ENCODE assay signal across 10 mouse cellular contexts in genomic region chr10:60821736-60822358, GRCm38 (mm10). TPM values are rescaled to one million over a fixed set of nuclear protein-coding genes. Genes with fewer than 3 reads are reported as not detected.
DNase-seq lines count a peak whose midpoint lies in the region; ATAC-seq lines count a peak whose summit lies in the region.
"Had no signal": no experiment of that assay in that cellular context is flagged by ENCODE, and none has a peak within 500 bp of the region (broad histone marks: within the 10 kb centered on the region; RNA-seq: fewer than 3 reads in every experiment).

No protein-coding gene starts in this region.

- 24% methylated on average over 7 of the region's 7 CpGs for WGBS in heart, embryonic 10.5 days
- WGBS in neural tube, embryonic 13.5 days: 40% methylated on average over 7 of the region's 7 CpGs
- 39% methylated on average over 7 of the region's 7 CpGs for WGBS in midbrain, embryonic 13.5 days

- 0 out of 2 replicates have a peak overlapping the region, but pooled peaks have one; percentile 3 for H3K4me3 ChIP-seq in heart, embryonic 10.5 days
- no peak overlapping the region for H3K4me3 ChIP-seq in neural tube, embryonic 13.5 days
- no peak overlapping the region for H3K4me3 ChIP-seq in midbrain, embryonic 13.5 days (replicated peaks)

- no peaks in the 10 kb centered on the region for H3K9me3 ChIP-seq in heart, embryonic 10.5 days
- no peaks in the 10 kb centered on the region for H3K9me3 ChIP-seq in neural tube, embryonic 13.5 days
- no peaks in the 10 kb centered on the region for H3K9me3 ChIP-seq in midbrain, embryonic 13.5 days

- H3K4me2 ChIP-seq in neural tube, embryonic 13.5 days: no peak overlapping the region
- H3K4me2 ChIP-seq in midbrain, embryonic 13.5 days (replicated peaks): no peak overlapping the region

- no peak for ATAC-seq in neural tube, embryonic 13.5 days (ENCODE audit: low read depth)
- no peak for ATAC-seq in midbrain, embryonic 13.5 days

- peak overlapping the region; percentile 98 for H3K27ac ChIP-seq in heart, embryonic 10.5 days
- H3K27ac ChIP-seq in neural tube, embryonic 13.5 days (replicated peaks): peak overlapping the region; percentile 15; the same call in 1 of the 2 replicates
- peak overlapping the region; percentile 64 for H3K27ac ChIP-seq in midbrain, embryonic 13.5 days
- H3K27ac ChIP-seq: macrophage had no signal

- no peak overlapping the region for H3K9ac ChIP-seq in neural tube, embryonic 13.5 days
- no peak overlapping the region; the same call in 1 of the 2 replicates for H3K9ac ChIP-seq in midbrain, embryonic 13.5 days (replicated peaks)

- no peaks in the 10 kb centered on the region for H3K36me3 ChIP-seq in heart, embryonic 10.5 days
- H3K36me3 ChIP-seq in neural tube, embryonic 13.5 days: no peaks in the 10 kb centered on the region
- H3K36me3 ChIP-seq in midbrain, embryonic 13.5 days: no peaks in the 10 kb centered on the region

- DNase-seq in heart, embryonic 10.5 days (ENCODE audit: low spot score): no peak
- no peak for DNase-seq in heart, adult 18-20 months
- no peak for DNase-seq in neural tube, embryonic 10.5 days (ENCODE audit: extremely low spot score, low spot score)
- DNase-seq in cerebellum, postnatal 14 days: peak; percentile 95 to 96
- DNase-seq in spleen, adult 18-20 months: no peak
- no peak for DNase-seq in thymus, postnatal 0 days (ENCODE audit: low spot score)
- DNase-seq: adrenal gland, adult 8-10 months had no signal

- H3K27me3 ChIP-seq in heart, embryonic 10.5 days (ENCODE audit: insufficient read depth, poor library complexity, severe bottlenecking): no peaks in the 10 kb centered on the region
- H3K27me3 ChIP-seq in neural tube, embryonic 13.5 days: peaks cover 34% of the 10 kb centered on the region
- peaks cover 34% of the 10 kb centered on the region for H3K27me3 ChIP-seq in midbrain, embryonic 13.5 days

- peaks cover 100% of the 10 kb centered on the region for H3K4me1 ChIP-seq in heart, embryonic 10.5 days
- H3K4me1 ChIP-seq in neural tube, embryonic 13.5 days (replicated peaks): peaks cover 43% of the 10 kb centered on the region
- H3K4me1 ChIP-seq in midbrain, embryonic 13.5 days (replicated peaks): peaks cover 26% of the 10 kb centered on the region

RNA-seq across cellular contexts. Expression of gene Unc5b, which starts 9.5 kb away (rescaled TPM):
- 17.9 and 18.8 TPM in 2 replicates for polyA plus RNA-seq in heart, embryonic 10.5 days (2016; fragmentation: Nextera tagmentation; extraction: Ambion mirVana)
- 10 to 100 TPM in 1 of 2 experiments, 1 to 10 TPM in 1; 8.2 to 10.4 TPM for total RNA-seq in heart, adult 18-20 months (2021)
- 2.6 and 2.9 TPM in 2 replicates for polyA plus RNA-seq in neural tube, embryonic 13.5 days (2015; fragmentation: Nextera tagmentation; extraction: Ambion mirVana)
- polyA plus RNA-seq in midbrain, embryonic 13.5 days (2015; fragmentation: Nextera tagmentation; extraction: Ambion mirVana): 3.1 and 4.0 TPM in 2 replicates
- polyA plus RNA-seq in thymus, postnatal 0 days (2015; fragmentation: Nextera tagmentation; extraction: Ambion mirVana): 0.68 and 0.70 TPM in 2 replicates

Comparison
In these comparisons a context has a peak if more than half of its experiments do, and no peak if none do; other contexts are left out.
1. DNase-seq: peak in cerebellum, postnatal 14 days (2 of 2); none in heart, embryonic 10.5 days (single experiment), heart, adult 18-20 months (0 of 2), neural tube, embryonic 10.5 days (single experiment), spleen, adult 18-20 months (0 of 2) and thymus, postnatal 0 days (single experiment).
2. H3K27ac ChIP-seq: peak in every context shown above with its lines; median percentile 98 in heart, embryonic 10.5 days; 64 in midbrain, embryonic 13.5 days; 15 in neural tube, embryonic 13.5 days.